Mouse (Mus musculus): ENCODE results near the gene Txndc12. TPM values are rescaled to one million over a fixed set of nuclear protein-coding genes. Genes with fewer than 3 reads are reported as not detected.

Gene Txndc12
- polyA plus RNA-seq, 1 experiment, result 68.9 TPM

DNA sequence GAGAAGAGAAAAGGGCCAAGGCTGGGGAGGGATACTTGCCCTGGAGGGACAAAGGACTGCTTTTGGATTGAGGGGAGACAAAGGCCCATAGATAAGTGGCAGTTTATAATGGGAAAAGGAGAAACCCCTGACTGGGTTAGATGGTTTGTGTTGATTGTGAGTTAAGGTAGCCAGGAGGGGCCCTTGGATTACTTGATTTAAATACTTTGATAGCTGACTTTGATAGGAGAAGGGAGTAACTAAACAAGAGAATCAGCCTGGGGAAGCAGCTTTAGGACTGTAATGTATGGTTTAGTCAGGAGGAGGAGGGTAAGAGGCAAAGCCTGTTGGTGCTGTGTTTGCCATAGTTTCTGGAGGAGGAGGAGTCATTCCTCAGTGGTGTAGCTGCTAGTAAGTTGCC, 8.9 kb downstream of the Txndc12 start:
- TF ChIP-seq CTCF (IDR thresholded peaks at IDR 0.05; ENCODE audit: low read depth, low read length) (no peak), POLR2A (IDR thresholded peaks at IDR 0.05; ENCODE audit: borderline replicate concordance, low read depth, low read length) (no peak)
- no peak overlapping the region for H3K4me3 ChIP-seq (ENCODE audit: insufficient read depth, low read length)
- no peak overlapping the region for H3K27ac ChIP-seq (ENCODE audit: insufficient read depth, low read depth, low read length)
- H3K4me1 ChIP-seq (ENCODE audit: control insufficient read depth, insufficient read depth, low read length), result peaks cover 6% of the 10 kb centered on the region

DNA sequence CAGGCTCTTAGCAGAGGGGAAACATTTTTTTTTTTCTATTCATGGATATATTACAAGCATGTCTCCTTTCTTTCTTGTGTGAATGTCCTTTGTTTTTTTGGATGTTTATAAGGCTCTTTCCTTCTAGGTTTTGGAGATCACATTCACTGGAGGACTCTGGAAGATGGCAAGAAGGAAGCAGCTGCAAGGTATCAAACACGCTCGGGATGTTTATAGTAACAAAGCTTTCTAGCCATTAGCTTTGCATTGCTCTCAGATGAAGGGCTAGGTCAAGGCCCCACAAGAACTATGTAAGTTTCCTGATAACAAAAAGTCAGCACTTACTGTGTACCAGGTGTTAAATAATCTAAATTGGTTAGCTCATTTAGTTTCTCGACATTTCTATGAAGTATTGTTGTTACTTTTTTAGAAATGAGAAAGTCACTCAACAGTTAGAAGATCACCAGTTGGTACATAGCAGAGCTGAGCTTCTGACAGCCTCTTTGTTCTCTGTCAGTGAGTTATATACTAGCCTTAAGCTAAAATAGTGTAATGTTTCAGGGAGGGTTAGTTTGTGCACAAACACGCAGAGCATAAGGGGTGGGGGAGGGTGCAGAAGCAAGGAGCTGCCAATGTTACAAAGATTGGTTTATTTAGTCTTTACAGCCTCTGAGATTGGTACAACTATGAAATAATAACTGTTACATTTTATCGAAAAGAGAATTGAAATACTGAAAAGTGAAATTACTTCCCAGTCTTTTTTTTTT, 11.6 kb downstream of the Txndc12 start:
- H3K27ac ChIP-seq (ENCODE audit: insufficient read depth, low read depth, low read length), result no peak overlapping the region
- TF ChIP-seq CTCF (IDR thresholded peaks at IDR 0.05; ENCODE audit: low read depth, low read length) (no peak), POLR2A (IDR thresholded peaks at IDR 0.05; ENCODE audit: borderline replicate concordance, low read depth, low read length) (no peak)
- peaks cover 5% of the 10 kb centered on the region for H3K4me1 ChIP-seq (ENCODE audit: control insufficient read depth, insufficient read depth, low read length)
- no peak overlapping the region for H3K4me3 ChIP-seq (ENCODE audit: insufficient read depth, low read length)

DNA sequence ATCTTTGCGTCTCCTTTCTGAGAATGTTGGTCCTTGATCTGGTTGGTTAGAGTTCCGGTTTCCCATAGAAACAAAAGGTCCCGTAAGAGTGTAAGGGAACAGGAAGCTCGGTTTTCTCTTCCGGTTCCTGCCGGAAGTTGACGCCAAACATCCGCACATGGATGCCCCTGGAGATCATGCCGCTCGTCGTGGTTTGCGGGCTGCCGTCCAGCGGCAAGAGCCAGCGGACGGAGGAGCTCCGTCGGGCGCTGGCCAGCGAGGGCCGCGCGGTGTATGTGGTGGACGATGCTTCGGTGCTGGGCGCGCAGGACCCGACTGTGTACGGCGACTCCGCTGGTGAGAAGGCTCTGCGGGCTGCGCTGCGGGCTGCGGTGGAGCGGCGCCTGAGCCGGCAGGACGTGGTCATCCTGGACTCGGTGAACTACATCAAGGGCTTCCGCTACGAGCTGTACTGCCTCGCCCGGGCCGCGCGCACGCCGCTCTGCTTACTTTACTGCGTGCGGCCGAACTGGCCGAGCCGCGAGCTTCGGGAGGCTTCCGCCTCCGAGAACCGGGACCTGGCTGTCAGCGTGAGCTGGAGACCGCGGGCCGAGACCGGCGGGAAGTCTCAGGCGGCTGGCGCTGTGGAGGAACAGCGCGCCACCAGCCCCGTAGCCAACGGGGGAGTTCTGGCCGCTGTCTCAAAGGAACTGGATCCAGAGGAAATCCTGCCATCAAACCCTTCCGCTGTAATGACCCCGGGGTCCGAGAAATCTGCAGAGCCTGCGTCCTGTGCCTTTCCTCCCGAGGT, 13.5 kb downstream of the Txndc12 start, which contains the start of gene Kti12:
TSS of gene Kti12 (plus strand) at position 71 of the 790 bp plus-strand sequence.
- H3K4me1 ChIP-seq (ENCODE audit: control insufficient read depth, insufficient read depth, low read length), result peaks cover 5% of the 10 kb centered on the region
- H3K4me3 ChIP-seq (ENCODE audit: insufficient read depth, low read length), result peak within 1 kb of the TSS; percentile 87
- TF ChIP-seq POLR2A (IDR thresholded peaks at IDR 0.05; ENCODE audit: borderline replicate concordance, low read depth, low read length) (no peak), CTCF (IDR thresholded peaks at IDR 0.05; ENCODE audit: low read depth, low read length) (no peak)
- H3K27ac ChIP-seq (ENCODE audit: insufficient read depth, low read depth, low read length), result peak within 1 kb of the TSS; percentile 69

DNA sequence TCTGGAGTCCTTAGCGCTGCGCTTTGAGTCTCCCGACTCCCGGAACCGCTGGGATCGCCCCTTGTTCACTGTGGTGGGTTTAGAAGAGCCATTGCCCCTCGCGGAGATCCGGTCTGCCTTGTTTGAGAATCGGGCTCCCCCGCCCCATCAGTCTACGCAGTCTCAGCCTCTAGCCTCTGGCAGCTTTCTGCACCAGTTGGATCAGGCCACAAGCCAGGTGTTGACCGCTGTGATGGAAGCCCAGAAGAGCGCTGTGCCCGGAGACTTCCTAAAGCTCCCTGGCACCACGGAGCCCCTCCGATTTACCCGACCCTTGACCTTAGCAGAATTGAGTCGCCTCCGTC, 14.1 kb downstream of the Txndc12 start, which contains the start of gene A730015C16Rik:
TSS of gene A730015C16Rik (minus strand) at position 115 of the 344 bp plus-strand sequence.
- H3K4me3 ChIP-seq (ENCODE audit: insufficient read depth, low read length), result peak within 1 kb of the TSS; percentile 87
- no peak for TF ChIP-seq POLR2A (IDR thresholded peaks at IDR 0.05; ENCODE audit: borderline replicate concordance, low read depth, low read length)
- no peak for TF ChIP-seq CTCF (IDR thresholded peaks at IDR 0.05; ENCODE audit: low read depth, low read length)
- H3K4me1 ChIP-seq (ENCODE audit: control insufficient read depth, insufficient read depth, low read length), result peaks cover 5% of the 10 kb centered on the region
- peak within 1 kb of the TSS; percentile 69 for H3K27ac ChIP-seq (ENCODE audit: insufficient read depth, low read depth, low read length)

DNA sequence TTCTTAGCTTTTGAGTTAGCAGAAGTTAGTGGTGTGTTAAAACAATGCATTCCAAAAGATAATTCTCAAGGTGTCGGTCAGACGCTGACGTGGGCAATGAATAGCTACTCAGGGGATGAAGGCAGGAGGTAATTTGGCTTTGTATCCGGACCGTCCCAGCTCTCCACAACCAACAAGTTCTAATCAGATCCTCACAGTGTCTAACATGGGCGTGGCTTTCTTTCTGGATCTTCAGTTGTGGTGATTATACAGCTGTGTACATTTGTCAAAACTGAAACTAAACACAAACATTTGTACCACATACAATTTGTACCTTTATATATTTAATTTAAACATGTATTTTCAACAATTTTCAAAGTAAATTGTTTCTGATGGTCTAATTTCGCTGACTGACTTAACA, 32.4 kb downstream of the Txndc12 start:
- no peak overlapping the region for H3K27ac ChIP-seq (ENCODE audit: insufficient read depth, low read depth, low read length)
- no peak overlapping the region for H3K4me3 ChIP-seq (ENCODE audit: insufficient read depth, low read length)

DNA sequence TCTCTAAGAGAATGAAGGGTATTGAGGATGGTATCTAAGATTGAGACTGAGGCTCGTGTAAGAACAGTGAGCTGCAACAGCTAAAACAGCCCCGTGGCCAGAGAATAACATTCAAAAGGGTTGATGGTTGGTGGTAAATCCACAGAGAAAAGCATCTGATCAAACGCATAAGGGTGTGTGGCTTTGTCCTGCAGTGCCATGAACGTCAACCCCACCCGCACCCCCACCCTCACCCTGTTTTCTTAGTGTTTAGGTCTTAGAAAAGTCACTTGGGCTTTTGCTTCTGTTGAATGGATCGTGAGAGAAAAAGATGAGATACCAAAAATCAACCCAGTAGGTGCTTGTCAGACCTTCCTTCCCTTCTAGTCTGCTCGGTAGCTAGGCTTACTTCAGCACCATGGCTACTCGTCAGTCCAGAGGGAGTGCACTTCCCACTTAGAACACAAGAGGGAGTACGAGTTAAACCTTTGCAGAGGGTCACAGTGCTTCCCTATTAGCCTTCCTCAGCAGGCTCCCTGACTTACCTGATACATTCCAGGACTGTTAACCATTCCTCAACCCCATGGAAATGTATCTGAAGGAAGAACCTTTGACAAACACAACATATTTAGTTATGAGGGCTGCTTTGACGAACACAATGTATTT, 35.5 kb downstream of the Txndc12 start:
- TF ChIP-seq CTCF (IDR thresholded peaks at IDR 0.05; ENCODE audit: low read depth, low read length), result peak; percentile 59
- no peak for TF ChIP-seq POLR2A (IDR thresholded peaks at IDR 0.05; ENCODE audit: borderline replicate concordance, low read depth, low read length)
- no peak overlapping the region for H3K27ac ChIP-seq (ENCODE audit: insufficient read depth, low read depth, low read length)
- no peak overlapping the region for H3K4me3 ChIP-seq (ENCODE audit: insufficient read depth, low read length)
- H3K4me1 ChIP-seq (ENCODE audit: control insufficient read depth, insufficient read depth, low read length), result no peaks in the 10 kb centered on the region

More for the DNA sequence above, 32.4 kb downstream of the Txndc12 start:
- H3K4me1 ChIP-seq (ENCODE audit: control insufficient read depth, insufficient read depth, low read length), result no peaks in the 10 kb centered on the region
- no peak for TF ChIP-seq CTCF (IDR thresholded peaks at IDR 0.05; ENCODE audit: low read depth, low read length)

DNA sequence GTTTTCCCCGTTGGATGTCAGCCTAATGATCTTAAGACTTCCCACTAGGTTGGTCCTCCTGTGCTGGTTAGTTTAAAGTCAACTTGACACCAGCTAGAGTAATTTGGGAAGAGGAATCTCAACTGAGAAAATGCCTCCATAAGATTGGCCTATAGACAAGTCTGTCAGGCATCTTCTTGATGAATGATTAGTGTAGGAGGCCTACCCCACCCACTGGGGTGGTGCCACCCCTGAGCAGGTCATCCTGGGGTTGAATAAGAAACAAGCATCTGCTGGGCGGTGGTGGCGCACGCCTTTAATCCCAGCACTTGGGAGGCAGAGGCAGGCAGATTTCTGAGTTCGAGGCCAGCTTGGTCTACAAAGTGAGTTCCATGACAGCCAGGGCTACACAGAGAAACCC, 39.3 kb downstream of the Txndc12 start:
- Histone ChIP-seq H3K27ac (ENCODE audit: insufficient read depth, low read depth, low read length) (no peak overlapping the region), H3K4me1 (ENCODE audit: control insufficient read depth, insufficient read depth, low read length) (peaks cover 3% of the 10 kb centered on the region), H3K4me3 (ENCODE audit: insufficient read depth, low read length) (no peak overlapping the region)
- TF ChIP-seq POLR2A (IDR thresholded peaks at IDR 0.05; ENCODE audit: borderline replicate concordance, low read depth, low read length) (no peak), CTCF (IDR thresholded peaks at IDR 0.05; ENCODE audit: low read depth, low read length) (no peak)

DNA sequence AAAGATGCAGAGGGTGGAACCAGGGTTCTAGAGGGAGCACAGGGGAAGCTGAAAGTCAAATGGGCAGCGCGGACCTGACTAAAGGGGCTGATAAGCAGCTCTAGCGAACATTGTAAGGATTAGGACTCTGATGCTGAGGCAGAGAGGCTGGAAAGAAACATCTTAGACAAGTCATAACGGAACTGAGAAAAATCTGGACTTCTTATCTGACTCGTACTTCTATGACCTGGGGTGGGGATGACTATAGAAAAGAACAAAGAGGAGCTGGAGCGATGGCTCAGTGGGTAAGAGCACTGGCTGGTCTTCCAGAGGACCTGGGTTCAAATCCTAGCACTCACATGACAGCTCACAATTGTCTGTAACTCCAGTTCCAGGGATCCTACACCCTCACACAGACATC, 43.5 kb downstream of the Txndc12 start:
- Histone ChIP-seq H3K4me1 (ENCODE audit: control insufficient read depth, insufficient read depth, low read length) (peaks cover 3% of the 10 kb centered on the region), H3K4me3 (ENCODE audit: insufficient read depth, low read length) (no peak overlapping the region), H3K27ac (ENCODE audit: insufficient read depth, low read depth, low read length) (no peak overlapping the region)
- TF ChIP-seq CTCF (IDR thresholded peaks at IDR 0.05; ENCODE audit: low read depth, low read length), result no peak
- TF ChIP-seq POLR2A (IDR thresholded peaks at IDR 0.05; ENCODE audit: borderline replicate concordance, low read depth, low read length), result no peak

DNA sequence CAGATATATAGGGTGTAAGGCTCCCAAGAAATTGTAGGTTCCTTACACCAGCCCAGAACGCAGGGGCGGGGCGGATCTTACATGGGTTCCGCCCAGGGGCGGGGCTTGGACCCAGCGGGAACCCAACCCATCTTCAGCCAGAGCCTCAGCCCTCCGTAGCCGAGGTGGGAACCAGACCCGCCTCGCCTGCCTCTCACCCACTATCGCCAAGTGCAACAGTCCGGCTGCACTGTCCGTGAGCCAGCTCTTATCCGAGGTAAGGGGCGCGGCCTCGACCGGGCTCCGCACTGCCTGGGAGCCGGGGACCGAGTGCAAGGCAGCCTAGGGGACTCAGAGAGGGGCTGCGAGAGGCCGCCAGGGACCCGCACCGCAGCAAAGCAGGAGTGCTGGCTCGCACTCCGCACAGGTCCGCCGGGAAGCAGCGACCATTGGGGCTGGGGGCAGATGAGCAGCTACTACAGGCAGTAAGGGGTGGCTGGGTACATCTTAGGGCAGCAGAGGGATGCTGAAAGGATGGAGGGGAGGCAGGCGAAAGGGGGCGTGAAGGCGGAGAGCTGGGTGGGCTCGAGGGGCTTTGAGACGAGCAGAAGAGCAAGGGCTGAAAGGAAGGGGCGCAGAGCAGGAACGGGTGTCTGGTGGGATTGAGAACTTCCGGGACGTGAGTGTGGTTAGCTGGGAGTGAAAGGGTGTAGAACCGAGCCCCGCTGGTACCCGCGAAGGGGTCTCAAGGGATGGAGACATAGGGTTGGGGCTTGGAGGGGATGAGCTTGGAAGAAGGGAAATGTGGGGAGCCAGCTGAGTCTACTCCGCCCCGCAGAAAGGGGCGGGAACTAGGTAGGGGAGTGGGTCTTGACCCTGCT, 44.8 kb downstream of the Txndc12 start, which contains the start of gene Rab3b:
TSS of gene Rab3b (plus strand) at position 101 of the 860 bp plus-strand sequence.
- TF ChIP-seq POLR2A (IDR thresholded peaks at IDR 0.05; ENCODE audit: borderline replicate concordance, low read depth, low read length) (no peak), CTCF (IDR thresholded peaks at IDR 0.05; ENCODE audit: low read depth, low read length) (no peak)
- H3K4me3 ChIP-seq (ENCODE audit: insufficient read depth, low read length), result peak within 1 kb of the TSS; percentile 66
- H3K27ac ChIP-seq (ENCODE audit: insufficient read depth, low read depth, low read length), result no peak within 1 kb of the TSS

More for the DNA sequence above, 44.8 kb downstream of the Txndc12 start, which contains the start of gene Rab3b:
- H3K4me1 ChIP-seq (ENCODE audit: control insufficient read depth, insufficient read depth, low read length), result peaks cover 3% of the 10 kb centered on the region
